Mouse (Mus musculus) cortical plate, adult 2 months (tissue): Measurements from ENCODE around the gene Amdhd2.

Experiments
- CTCF ChIP-seq: fragments of 200-500 bp; IDR thresholded peaks from 2 replicates; pipeline ENCODE4 v1.5.1; 2011; ENCODE audit warnings: mild to moderate bottlenecking, control low read depth, low read length; ENCODE audit not compliant: insufficient read depth; ENCODE audit errors: extremely low read depth
- POLR2A ChIP-seq: fragments of 200-500 bp; IDR thresholded peaks from 2 replicates; pipeline ENCODE4 v1.6.1; 2011; ENCODE audit warnings: mild to moderate bottlenecking, low read length, control low read depth; ENCODE audit not compliant: insufficient read depth; ENCODE audit errors: extremely low read depth

GRCm38 (mm10) chr17:24119446-24119845 is 44.1 kb downstream of the Amdhd2 start:
- TF ChIP-seq CTCF (no peak), POLR2A (no peak)
